Mouse (Mus musculus) intestine, embryonic 15.5 days (tissue): Measurements from ENCODE around the gene Speg. TPM values are rescaled to one million over a fixed set of nuclear protein-coding genes. Genes with fewer than 3 reads are reported as not detected.

Source experiments
- ATAC-seq: fragments of 200-750 bp; cut with Nextera tagmentation; 2 replicates; pipeline ENCODE4 v1.8.0; 2017; ENCODE audit warnings: moderate TSS enrichment, moderate library complexity
- H3K27ac ChIP-seq: fragments of 300-500 bp; sonication (generic); 2 replicates; pipeline ENCODE4 v1.5.1; 2015; ENCODE audit warnings: mild to moderate bottlenecking, inconsistent platforms
- H3K27me3 ChIP-seq: fragments of 300-500 bp; sonication (generic); replicated peaks from 2 replicates; pipeline ENCODE4 v1.6.1; 2015; ENCODE audit warnings: inconsistent platforms
- H3K36me3 ChIP-seq: fragments of 300-500 bp; sonication (generic); 2 replicates; pipeline ENCODE4 v1.6.1; 2015; ENCODE audit warnings: inconsistent platforms
- H3K4me1 ChIP-seq: fragments of 300-500 bp; sonication (generic); replicated peaks from 2 replicates; pipeline ENCODE4 v1.6.1; 2015; ENCODE audit warnings: inconsistent platforms
- H3K4me2 ChIP-seq: fragments of 300-500 bp; sonication (generic); replicated peaks from 2 replicates; pipeline ENCODE4 v1.6.1; 2015; ENCODE audit warnings: mild to moderate bottlenecking, inconsistent platforms
- H3K4me3 ChIP-seq: fragments of 300-500 bp; sonication (generic); replicated peaks from 2 replicates; pipeline ENCODE4 v1.5.1; 2015; ENCODE audit warnings: inconsistent platforms
- H3K9ac ChIP-seq: fragments of 300-500 bp; sonication (generic); 2 replicates; pipeline ENCODE4 v1.6.1; 2015; ENCODE audit warnings: inconsistent platforms
- H3K9me3 ChIP-seq: fragments of 300-500 bp; sonication (generic); 2 replicates; pipeline ENCODE4 v1.6.1; 2016; ENCODE audit warnings: inconsistent platforms
- WGBS: fragments of 180-500 bp; shearing (Covaris S2); methylation state at CpG from one replicate; pipeline ENCODE4 v1.1.7; 2015; 5-methylcytosine and 5-hydroxymethylcytosine counted together
- polyA plus RNA-seq: library from polyadenylated mRNA; unstranded; fragments of >200 nt; fragmentation: Nextera tagmentation; extraction: Ambion mirVana; gene quantifications from 2 replicates; pipeline ENCODE4 v1.2.1, GENCODE M21; 2015

Gene Speg
- polyA plus RNA-seq, 1 experiment from 2014 or later: 35.6 TPM

DNA sequence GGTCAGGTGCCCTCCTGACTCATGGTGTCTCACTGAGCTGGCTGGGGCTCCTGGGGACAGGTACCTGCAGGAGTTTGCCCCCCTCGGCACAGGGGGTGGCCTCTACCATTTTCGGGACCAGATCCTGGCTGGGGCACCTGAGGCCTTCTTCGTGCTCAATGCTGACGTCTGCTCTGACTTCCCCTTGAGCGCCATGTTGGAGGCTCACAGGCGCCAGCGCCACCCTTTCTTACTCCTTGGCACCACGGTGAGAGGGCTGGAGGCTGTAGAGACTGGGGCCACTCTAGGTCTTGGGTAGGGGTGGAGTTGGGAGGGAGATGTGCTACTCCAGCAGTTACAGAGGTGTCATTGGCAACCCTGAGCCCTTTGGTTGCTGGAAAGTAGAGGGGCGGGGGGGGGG lies 63.7 kb downstream of the Speg start:
- no peak for ATAC-seq
- Histone ChIP-seq H3K27me3 (no peaks in the 10 kb centered on the region), H3K36me3 (peaks cover 7% of the 10 kb centered on the region), H3K4me2 (no peak overlapping the region), H3K9me3 (no peaks in the 10 kb centered on the region), H3K9ac (no peak overlapping the region), H3K27ac (no peak overlapping the region), H3K4me3 (no peak overlapping the region), H3K4me1 (peaks cover 8% of the 10 kb centered on the region)
- WGBS: 79% methylated on average over 8 of the region's 9 CpGs

DNA sequence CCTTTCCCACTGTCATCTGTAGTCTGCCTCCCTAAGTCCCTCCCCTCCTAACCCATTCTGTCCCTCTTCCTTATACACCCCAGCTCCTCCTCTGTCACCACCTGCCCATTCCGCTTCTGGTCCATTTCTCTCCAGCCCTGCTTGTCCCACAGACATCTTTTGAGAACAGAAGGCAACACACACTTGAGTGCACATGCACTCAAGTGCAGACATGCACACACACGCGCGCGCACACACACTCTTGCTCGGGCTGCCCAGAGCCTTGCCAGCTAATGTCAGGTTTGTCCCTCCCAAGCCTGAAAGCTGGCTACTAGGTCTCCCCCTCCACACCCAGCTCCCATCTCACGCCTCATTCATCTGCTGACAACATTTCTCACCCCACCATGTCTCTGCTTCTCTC lies 65.6 kb downstream of the Speg start:
- WGBS: 93% methylated on average over 7 of the region's 7 CpGs
- Histone ChIP-seq H3K36me3 (peaks cover 7% of the 10 kb centered on the region), H3K27me3 (0 out of 2 replicates have a peak, but pooled peaks cover 11% of the 10 kb centered on the region), H3K4me1 (peaks cover 14% of the 10 kb centered on the region), H3K4me2 (no peak overlapping the region), H3K9ac (no peak overlapping the region), H3K9me3 (no peaks in the 10 kb centered on the region), H3K4me3 (no peak overlapping the region), H3K27ac (no peak overlapping the region)
- no peak for ATAC-seq

DNA sequence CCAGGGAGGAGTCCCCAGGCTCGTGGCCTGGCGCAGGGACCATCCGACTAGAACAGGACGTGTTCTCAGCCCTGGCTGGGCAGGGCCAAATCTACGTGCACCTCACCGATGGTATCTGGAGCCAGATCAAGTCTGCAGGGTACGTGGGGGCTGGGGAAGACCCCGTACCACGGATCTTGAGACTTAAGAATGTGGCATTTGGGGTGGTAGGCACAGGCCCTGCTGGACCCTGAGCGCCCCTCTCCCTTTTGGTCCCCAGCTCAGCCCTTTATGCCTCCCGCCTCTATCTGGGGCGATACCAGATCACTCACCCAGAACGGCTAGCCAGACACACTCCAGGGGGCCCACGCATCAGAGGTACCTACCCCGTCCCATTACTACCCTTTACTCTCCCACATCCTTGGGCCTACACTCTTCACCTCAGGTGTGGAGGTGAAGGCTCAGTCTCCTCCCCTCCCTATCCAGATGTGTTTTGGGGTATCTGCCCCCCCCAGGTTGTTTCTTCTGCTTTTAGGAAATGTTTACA lies 66.4 kb downstream of the Speg start:
- H3K36me3 ChIP-seq: peaks cover 7% of the 10 kb centered on the region
- H3K9ac ChIP-seq: no peak overlapping the region
- H3K27ac ChIP-seq: no peak overlapping the region
- peaks cover 19% of the 10 kb centered on the region for H3K4me1 ChIP-seq
- no peak overlapping the region for H3K4me2 ChIP-seq
- no peak for ATAC-seq
- 85% methylated on average over 15 of the region's 15 CpGs for WGBS
- no peaks in the 10 kb centered on the region for H3K9me3 ChIP-seq
- peaks cover 17% of the 10 kb centered on the region for H3K27me3 ChIP-seq
- H3K4me3 ChIP-seq: no peak overlapping the region

DNA sequence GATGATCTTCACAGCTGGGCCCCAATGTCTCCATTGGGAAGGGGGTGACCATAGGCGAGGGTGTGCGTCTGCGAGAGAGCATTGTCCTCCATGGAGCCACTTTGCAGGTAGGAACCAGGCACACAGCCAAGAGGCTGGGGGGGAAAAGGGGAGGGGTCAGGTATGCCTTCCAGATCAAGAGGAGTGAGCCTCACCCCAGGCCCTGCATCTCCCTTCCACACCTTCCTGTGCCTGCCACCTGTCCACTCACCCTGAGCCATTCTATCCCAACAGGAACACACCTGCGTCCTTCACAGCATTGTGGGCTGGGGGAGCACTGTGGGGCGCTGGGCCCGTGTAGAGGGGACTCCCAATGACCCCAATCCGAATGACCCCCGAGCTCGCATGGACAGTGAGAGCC lies 67.1 kb downstream of the Speg start:
- 81% methylated on average over 9 of the region's 9 CpGs for WGBS
- no peak for ATAC-seq
- peaks cover 7% of the 10 kb centered on the region for H3K36me3 ChIP-seq
- H3K9ac ChIP-seq: no peak overlapping the region
- H3K27ac ChIP-seq: no peak overlapping the region
- H3K27me3 ChIP-seq: peaks cover 23% of the 10 kb centered on the region
- no peak overlapping the region for H3K4me2 ChIP-seq
- H3K9me3 ChIP-seq: no peaks in the 10 kb centered on the region
- no peak overlapping the region for H3K4me3 ChIP-seq
- H3K4me1 ChIP-seq: peaks cover 20% of the 10 kb centered on the region

DNA sequence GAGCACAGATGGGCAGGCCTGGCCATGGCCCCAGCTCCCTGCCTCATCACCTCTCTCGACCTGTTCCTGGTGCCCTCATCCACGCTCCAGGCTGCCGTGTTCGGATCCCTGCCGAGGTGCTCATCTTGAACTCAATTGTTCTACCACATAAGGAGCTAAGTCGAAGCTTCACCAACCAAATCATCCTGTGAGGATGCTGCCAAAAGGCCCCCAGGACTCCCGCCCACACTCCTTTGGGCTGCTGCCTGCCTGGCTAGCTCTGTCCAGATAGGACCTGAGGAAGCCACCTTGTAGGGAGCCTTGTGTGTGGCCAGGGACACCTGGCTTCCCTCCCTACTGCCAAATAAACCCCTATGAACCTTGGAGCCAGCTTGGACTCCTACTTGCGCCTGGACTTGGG lies 67.7 kb downstream of the Speg start:
- no peaks in the 10 kb centered on the region for H3K9me3 ChIP-seq
- no peak overlapping the region for H3K4me3 ChIP-seq
- H3K36me3 ChIP-seq: peaks cover 7% of the 10 kb centered on the region
- WGBS: 66% methylated on average over 8 of the region's 8 CpGs
- no peak overlapping the region for H3K4me2 ChIP-seq
- ATAC-seq: no peak
- H3K4me1 ChIP-seq: peaks cover 27% of the 10 kb centered on the region
- H3K27ac ChIP-seq: no peak overlapping the region
- no peak overlapping the region for H3K9ac ChIP-seq
- H3K27me3 ChIP-seq: peaks cover 28% of the 10 kb centered on the region

DNA sequence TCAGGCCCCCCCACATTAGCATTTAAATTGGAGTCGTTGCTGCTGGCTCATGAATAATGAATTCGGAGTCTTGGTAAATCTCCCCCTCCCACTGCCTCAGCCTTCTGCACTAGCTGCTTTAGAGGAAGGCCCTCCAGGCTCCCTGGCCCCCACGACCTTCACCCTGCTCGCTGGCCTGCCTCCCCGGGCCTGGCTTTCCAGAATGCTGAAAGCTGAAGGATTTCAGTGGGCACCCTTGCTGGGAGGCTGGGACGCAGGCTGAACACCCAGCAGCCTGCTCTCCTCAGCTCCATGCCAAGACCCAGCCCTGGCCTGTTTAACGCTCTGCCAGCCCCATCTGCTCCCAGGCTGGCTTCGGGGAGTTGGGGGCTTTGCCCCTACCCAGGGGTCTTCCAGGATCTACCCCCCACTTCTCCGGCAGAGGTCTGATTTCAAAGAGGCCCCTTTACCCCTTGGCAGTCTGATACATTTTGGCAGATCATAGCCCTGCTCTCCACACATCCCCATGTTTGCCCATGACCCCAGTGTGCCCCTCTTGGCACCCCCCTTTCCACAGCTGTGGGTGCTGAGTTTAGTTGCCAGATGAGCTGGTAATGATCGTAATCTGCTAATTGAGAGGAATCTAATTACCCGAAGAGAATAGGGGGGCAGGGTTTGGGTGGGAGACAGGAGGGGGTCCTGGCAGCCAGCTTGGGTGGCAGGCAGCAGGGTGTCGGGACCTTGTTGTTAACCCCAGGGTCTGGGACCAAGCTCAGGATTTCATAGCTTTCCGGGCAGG lies 68.3 kb downstream of the Speg start:
- Histone ChIP-seq H3K36me3 (peaks cover 7% of the 10 kb centered on the region), H3K4me3 (no peak overlapping the region), H3K4me2 (no peak overlapping the region), H3K9ac (no peak overlapping the region), H3K9me3 (no peaks in the 10 kb centered on the region), H3K27ac (0 out of 2 replicates have a peak overlapping the region, but pooled peaks have one; percentile 40), H3K27me3 (peaks cover 33% of the 10 kb centered on the region), H3K4me1 (peaks cover 32% of the 10 kb centered on the region)
- no peak for ATAC-seq
- 51% methylated on average over 13 of the region's 13 CpGs for WGBS

DNA sequence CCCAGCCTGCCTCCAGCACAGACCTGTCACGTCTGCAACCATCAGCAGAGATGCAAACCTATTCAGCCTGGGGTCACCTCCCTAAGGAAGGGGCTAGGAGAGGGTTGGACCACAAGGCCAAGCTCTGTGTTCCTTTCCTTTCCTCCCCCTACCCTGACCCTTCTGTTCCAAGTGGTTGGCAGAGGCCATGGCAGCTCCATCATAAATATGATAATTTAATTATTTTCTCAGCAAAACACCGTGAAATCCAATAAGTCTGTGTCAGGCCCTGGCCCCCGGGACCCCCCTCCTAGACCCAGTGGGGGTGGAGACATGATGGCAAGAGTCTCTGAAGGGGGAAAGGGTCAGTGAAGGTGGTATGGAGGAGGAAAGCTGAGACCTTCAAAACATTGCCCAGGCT lies 69.1 kb downstream of the Speg start:
- 59% methylated on average over 3 of the region's 3 CpGs for WGBS
- H3K4me1 ChIP-seq: peaks cover 38% of the 10 kb centered on the region
- no peaks in the 10 kb centered on the region for H3K9me3 ChIP-seq
- no peak overlapping the region for H3K9ac ChIP-seq
- H3K4me3 ChIP-seq: no peak overlapping the region
- no peak overlapping the region for H3K4me2 ChIP-seq
- ATAC-seq: no peak
- peaks cover 39% of the 10 kb centered on the region for H3K27me3 ChIP-seq
- H3K36me3 ChIP-seq: peaks cover 7% of the 10 kb centered on the region
- H3K27ac ChIP-seq: no peak overlapping the region

DNA sequence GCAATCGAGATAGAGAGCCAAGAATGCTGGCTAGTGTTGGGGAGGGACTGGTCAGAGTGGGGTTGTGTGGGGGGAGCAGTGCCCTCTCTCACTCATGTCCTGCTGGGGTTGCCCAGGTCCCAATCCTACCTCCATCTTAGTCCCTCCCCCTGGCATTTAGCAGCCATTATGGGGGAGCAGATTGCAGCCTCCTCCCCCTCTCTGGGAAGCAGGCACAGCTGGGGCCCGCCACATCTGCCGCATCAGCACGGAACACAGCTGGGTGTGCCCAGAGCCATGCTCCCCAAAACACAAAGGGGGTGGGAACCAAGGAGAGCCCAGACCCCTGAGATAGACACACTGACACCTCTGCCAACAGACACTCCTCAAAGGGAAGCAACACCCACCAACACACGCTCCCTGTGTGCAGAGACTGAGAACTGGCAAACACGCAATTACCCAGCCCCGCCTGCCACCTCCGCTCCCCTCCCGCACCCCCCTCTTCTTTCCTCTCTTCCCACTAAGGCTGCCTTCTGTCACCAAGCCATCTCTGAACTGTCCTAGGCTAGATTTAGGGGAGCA lies 70.1 kb downstream of the Speg start:
- peak; percentile 7; the same call in 1 of the 2 replicates for ATAC-seq
- Histone ChIP-seq H3K27me3 (peaks cover 50% of the 10 kb centered on the region), H3K4me3 (no peak overlapping the region), H3K9me3 (no peaks in the 10 kb centered on the region), H3K4me2 (peak overlapping the region; percentile 51), H3K36me3 (peaks cover 5% of the 10 kb centered on the region), H3K4me1 (peaks cover 47% of the 10 kb centered on the region), H3K9ac (no peak overlapping the region), H3K27ac (no peak overlapping the region)
- 15% methylated on average over 7 of the region's 9 CpGs for WGBS

DNA sequence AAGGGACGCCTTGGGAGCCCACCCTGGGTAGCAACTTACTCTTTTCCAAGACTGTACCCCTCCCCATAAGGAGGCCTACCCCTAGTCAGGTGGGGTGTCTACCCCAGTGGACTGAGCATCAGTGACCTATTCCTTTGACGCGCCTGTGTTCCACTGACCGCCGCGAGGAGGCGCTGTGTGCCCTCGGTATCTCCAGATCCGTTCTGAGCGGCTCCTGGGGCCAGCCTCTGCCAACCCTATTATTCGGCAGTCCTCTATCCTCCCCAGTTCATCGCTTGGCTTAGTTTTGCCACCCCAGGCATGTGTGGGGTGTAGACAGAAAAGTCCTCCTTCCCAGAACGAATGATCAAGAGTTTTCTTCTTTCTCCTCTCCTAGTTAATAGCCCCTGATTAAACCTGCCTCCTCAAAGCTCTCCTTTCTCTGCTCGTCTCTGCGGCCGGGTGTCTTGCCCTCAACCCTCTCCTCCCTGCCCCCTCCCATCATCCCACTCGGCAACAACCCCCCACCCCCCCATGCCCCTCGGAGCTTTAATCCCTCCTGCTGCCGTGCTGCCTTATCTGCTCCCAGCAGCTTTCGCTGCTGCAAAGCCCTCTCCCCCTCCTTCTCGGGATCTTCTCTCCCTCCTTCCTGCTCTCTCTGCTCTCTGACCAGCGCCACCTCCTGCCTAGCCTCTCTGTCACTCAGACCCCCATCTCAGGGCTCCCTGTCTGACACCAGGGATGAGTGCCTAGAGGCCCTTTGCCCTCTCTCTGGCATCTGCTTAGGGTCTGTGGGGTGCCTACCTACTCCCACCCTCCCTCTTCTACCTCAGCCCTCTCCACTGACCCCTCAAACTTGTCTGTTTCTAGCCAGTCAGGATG lies 70.9 kb downstream of the Speg start:
- Histone ChIP-seq H3K27me3 (peaks cover 57% of the 10 kb centered on the region), H3K36me3 (peaks cover 2% of the 10 kb centered on the region; the same call in 1 of the 2 replicates), H3K9me3 (no peaks in the 10 kb centered on the region), H3K4me1 (peaks cover 55% of the 10 kb centered on the region), H3K27ac (0 out of 2 replicates have a peak overlapping the region, but pooled peaks have one; percentile 32), H3K9ac (no peak overlapping the region), H3K4me2 (peak overlapping the region; percentile 51), H3K4me3 (peak overlapping the region; percentile 21)
- peak; percentile 54 for ATAC-seq
- under 1% methylated on average over 22 of the region's 22 CpGs for WGBS

DNA sequence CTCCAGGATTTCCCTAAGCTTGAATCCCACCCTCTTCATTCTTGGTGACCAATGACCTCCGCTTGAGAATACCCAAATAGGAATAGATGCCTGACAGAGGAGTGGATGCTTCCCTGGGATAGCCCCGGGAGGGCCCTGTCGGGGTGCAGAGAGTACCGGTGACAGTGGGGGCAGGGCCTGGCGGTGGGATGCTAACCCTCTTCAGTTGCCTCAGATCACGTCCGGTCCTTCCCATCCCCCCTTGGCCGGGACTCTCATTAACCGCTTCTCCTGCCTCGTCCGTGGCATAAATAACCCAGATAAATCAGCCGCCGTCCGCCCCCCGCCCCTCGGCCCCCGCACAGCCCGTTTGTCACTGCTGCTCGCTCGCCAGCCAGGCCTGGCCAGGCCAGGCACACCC lies 71.6 kb downstream of the Speg start:
- no peak overlapping the region for H3K9ac ChIP-seq
- 9% methylated on average over 20 of the region's 20 CpGs for WGBS

DNA sequence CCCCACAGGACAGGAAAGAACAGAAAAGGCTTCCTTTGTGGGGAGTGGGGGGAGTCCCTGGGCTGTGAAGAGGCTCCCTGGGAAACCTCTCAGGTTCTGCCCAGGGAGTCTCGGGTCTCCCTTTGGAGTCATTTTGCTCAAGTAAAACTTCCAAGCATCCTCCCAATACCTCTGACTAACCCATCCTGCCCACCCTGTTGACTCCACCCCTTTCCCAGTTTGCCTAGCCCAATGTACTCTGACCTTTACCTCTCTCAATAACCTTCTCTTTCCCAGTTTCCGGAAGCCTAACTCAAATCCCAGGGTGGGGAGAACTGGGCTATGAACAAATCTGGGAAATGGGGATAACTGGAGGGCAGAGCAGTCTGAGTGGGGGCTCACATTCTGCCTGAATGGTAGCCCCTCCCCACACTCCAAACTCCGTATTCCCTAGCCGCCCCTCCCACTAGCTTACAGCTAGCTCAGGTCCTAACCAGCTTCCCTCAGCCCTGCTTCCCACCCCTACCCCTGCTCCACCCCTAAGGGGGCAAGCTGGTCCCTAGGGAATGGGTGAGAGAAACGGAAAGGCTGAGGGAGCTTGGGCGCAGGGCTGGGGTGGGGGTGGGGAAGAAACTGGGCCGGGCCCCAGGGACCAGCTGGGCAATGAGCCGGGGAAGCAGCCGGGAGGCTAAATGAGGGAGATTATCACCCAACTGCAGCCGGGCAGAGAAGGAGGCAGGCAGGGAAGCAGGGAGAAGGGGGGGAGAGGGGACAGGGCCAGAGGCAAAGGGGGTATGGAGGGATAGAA lies 72.4 kb downstream of the Speg start:
- peak; percentile 19 for ATAC-seq
- peak overlapping the region; percentile 51 for H3K4me2 ChIP-seq
- H3K36me3 ChIP-seq: no peaks in the 10 kb centered on the region
- H3K27me3 ChIP-seq: peaks cover 72% of the 10 kb centered on the region
- WGBS: 8% methylated on average over 10 of the region's 10 CpGs
- H3K4me1 ChIP-seq: peaks cover 55% of the 10 kb centered on the region
- H3K9me3 ChIP-seq: no peaks in the 10 kb centered on the region
- 0 out of 2 replicates have a peak overlapping the region, but pooled peaks have one; percentile 9 for H3K27ac ChIP-seq
- H3K9ac ChIP-seq: no peak overlapping the region
- H3K4me3 ChIP-seq: no peak overlapping the region

More for the DNA sequence above, 71.6 kb downstream of the Speg start:
- Histone ChIP-seq H3K9me3 (no peaks in the 10 kb centered on the region), H3K27ac (no peak overlapping the region), H3K4me3 (0 out of 2 replicates have a peak overlapping the region, but pooled peaks have one; percentile 4), H3K36me3 (peaks cover 2% of the 10 kb centered on the region; the same call in 1 of the 2 replicates), H3K27me3 (peaks cover 64% of the 10 kb centered on the region), H3K4me2 (peak overlapping the region; percentile 51), H3K4me1 (peaks cover 55% of the 10 kb centered on the region)
- ATAC-seq: no peak
